ENCODE assay signal across 9 mouse cellular contexts in the genomic region with DNA sequence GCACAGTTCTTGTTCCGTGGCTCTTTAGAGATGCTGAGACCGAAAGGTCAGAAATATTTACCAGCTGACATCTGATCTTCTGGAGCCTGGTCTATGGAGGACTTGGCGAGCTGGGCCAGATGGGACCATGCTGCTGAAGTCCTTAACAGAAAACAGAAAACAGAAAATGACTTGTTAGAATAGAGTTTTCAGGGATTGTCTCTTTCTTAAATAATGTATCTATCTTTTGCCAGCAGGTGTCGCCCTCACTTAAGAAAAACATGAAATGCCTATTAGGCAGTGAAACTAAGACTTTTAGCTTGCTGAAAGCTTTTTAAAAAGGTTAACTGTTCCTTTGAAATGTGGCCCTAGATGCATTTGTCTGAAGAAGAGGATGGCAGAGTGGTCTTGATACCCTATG. TPM values are rescaled to one million over a fixed set of nuclear protein-coding genes. Genes with fewer than 3 reads are reported as not detected.
DNase-seq lines count a peak whose midpoint lies in the region; ATAC-seq lines count a peak whose summit lies in the region.
"Had no signal": no experiment of that assay in that cellular context is flagged by ENCODE, and none has a peak within 500 bp of the region (broad histone marks: within the 10 kb centered on the region; RNA-seq: fewer than 3 reads in every experiment).

No protein-coding gene starts in this region.

- peak; percentile 47 to 61 for DNase-seq in frontal cortex, postnatal 36 days (ENCODE audit: low spot score in 2 of 2)
- no peak for DNase-seq in frontal cortex, postnatal 25 days (ENCODE audit: low spot score in 2 of 2)
- no peak for DNase-seq in neural tube, embryonic 10.5 days (ENCODE audit: extremely low spot score, low spot score)
- DNase-seq in c-Kit-positive CD71-positive TER-119-positive erythroid progenitor cells, embryonic 14.5 days (ENCODE audit: low spot score) = peak; percentile 74
- peak; percentile 66 for DNase-seq in heart, postnatal 4 days

- H3K9me3 ChIP-seq in neural tube, embryonic 13.5 days = no peaks in the 10 kb centered on the region
- H3K9me3 ChIP-seq in midbrain, embryonic 13.5 days = 0 out of 2 replicates have a peak, but pooled peaks cover under 1% of the 10 kb centered on the region
- H3K9me3 ChIP-seq: limb, embryonic 13.5 days had no signal

- ATAC-seq in neural tube, embryonic 13.5 days (ENCODE audit: low read depth) = no peak
- no peak for ATAC-seq in midbrain, embryonic 13.5 days
- no peak for ATAC-seq in monocyte, adult 5-6 weeks (replicated peaks; ENCODE audit: insufficient number of reproducible peaks, low FRiP score, low TSS enrichment, poor library complexity, severe bottlenecking)

- H3K4me3 ChIP-seq in neural tube, embryonic 13.5 days = no peak overlapping the region
- H3K4me3 ChIP-seq in midbrain, embryonic 13.5 days (replicated peaks) = no peak overlapping the region
- H3K4me3 ChIP-seq: limb, embryonic 13.5 days had no signal

- WGBS in neural tube, embryonic 13.5 days = 56% methylated on average over 4 of the region's 4 CpGs
- 67% methylated on average over 4 of the region's 4 CpGs for WGBS in midbrain, embryonic 13.5 days

- H3K36me3 ChIP-seq in neural tube, embryonic 13.5 days = peaks cover 12% of the 10 kb centered on the region
- H3K36me3 ChIP-seq in midbrain, embryonic 13.5 days = peaks cover 21% of the 10 kb centered on the region

- peak overlapping the region; percentile 18; the same call in 1 of the 2 replicates for H3K27ac ChIP-seq in neural tube, embryonic 13.5 days (replicated peaks)
- H3K27ac ChIP-seq in midbrain, embryonic 13.5 days = 0 out of 2 replicates have a peak overlapping the region, but pooled peaks have one; percentile 26
- H3K27ac ChIP-seq: limb, embryonic 13.5 days had no signal

- no peaks in the 10 kb centered on the region for H3K27me3 ChIP-seq in neural tube, embryonic 13.5 days
- H3K27me3 ChIP-seq in midbrain, embryonic 13.5 days = no peaks in the 10 kb centered on the region
- H3K27me3 ChIP-seq: limb, embryonic 13.5 days had no signal

- H3K4me2 ChIP-seq in neural tube, embryonic 13.5 days = no peak overlapping the region
- H3K4me2 ChIP-seq in midbrain, embryonic 13.5 days (replicated peaks) = no peak overlapping the region
- H3K4me2 ChIP-seq: limb, embryonic 13.5 days had no signal

- H3K9ac ChIP-seq in neural tube, embryonic 13.5 days = no peak overlapping the region
- H3K9ac ChIP-seq in midbrain, embryonic 13.5 days (replicated peaks) = no peak overlapping the region
- H3K9ac ChIP-seq: limb, embryonic 13.5 days had no signal

- H3K4me1 ChIP-seq in neural tube, embryonic 13.5 days (replicated peaks) = peaks cover 6% of the 10 kb centered on the region; the same call in 1 of the 2 replicates
- peaks cover 6% of the 10 kb centered on the region; the same call in 1 of the 2 replicates for H3K4me1 ChIP-seq in midbrain, embryonic 13.5 days (replicated peaks)

RNA-seq across cellular contexts. Expression of gene Tnrc6c, which starts 55.2 kb away (rescaled TPM):
- 24.9 and 26.5 TPM in 2 replicates for polyA plus RNA-seq in neural tube, embryonic 13.5 days (2015; fragmentation: Nextera tagmentation; extraction: Ambion mirVana)
- 10 to 100 TPM; 25.4 to 27.4 TPM for total RNA-seq in heart, postnatal 4 days (2021)
- 30.3 and 31.7 TPM in 2 replicates for polyA plus RNA-seq in midbrain, embryonic 13.5 days (2015; fragmentation: Nextera tagmentation; extraction: Ambion mirVana)
- 20.2 to 43.0 TPM (median 22.1 TPM) in 3 replicates for total RNA-seq in monocyte, adult 5-6 weeks (2017)

Comparison
In these comparisons a context has a peak if more than half of its experiments do, and no peak if none do; other contexts are left out.
1. DNase-seq: peak in frontal cortex, postnatal 36 days (2 of 2), c-Kit-positive CD71-positive TER-119-positive erythroid progenitor cells, embryonic 14.5 days (single experiment) and heart, postnatal 4 days (single experiment); none in frontal cortex, postnatal 25 days (0 of 2) and neural tube, embryonic 10.5 days (single experiment).